Mouse (Mus musculus): ENCODE measurements around the gene Gm21970. TPM values are rescaled to one million over a fixed set of nuclear protein-coding genes. Genes with fewer than 3 reads are reported as not detected.

The Gm21970 gene
- polyA plus RNA-seq, 1 experiment from 2014 or later, result not detected

DNA sequence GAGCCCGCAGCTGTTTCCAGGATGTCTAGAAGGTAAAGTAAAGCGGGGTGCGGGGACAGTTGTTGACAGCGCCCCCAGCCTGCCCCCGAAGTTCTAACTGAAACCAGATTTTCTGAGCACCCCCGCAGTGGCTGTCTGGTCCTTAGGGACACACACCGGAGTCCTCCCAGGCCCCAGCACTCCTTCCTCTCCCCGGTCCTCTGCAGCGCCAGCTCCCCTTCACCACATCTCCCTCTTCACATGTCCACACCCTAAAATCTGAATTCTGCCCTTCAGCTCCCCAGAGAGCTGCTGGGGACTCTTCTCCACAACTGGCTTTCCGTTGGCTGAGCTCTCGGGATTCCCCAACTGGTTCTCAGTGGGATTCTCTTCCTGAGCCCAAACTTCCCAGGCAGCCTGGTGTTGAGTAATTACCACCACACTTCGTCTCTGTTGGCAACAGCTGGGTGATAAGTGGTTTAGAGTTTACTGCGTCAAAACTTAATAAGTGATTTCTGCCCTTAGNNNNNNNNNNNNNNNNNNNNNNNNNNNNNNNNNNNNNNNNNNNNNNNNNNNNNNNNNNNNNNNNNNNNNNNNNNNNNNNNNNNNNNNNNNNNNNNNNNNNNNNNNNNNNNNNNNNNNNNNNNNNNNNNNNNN, 15.2 kb downstream of the Gm21970 start:
- Histone ChIP-seq H3K27me3 (replicated peaks) (no peaks in the 10 kb centered on the region), H3K4me3 (peak overlapping the region; percentile 49), H3K27ac (peak overlapping the region; percentile 39; the same call in 1 of the 2 replicates), H3K9ac (peak overlapping the region; percentile 62), H3K4me1 (peaks cover 13% of the 10 kb centered on the region), H3K4me2 (peak overlapping the region; percentile 93), H3K9me3 (no peaks in the 10 kb centered on the region), H3K36me3 (replicated peaks) (peaks cover 5% of the 10 kb centered on the region; the same call in 1 of the 2 replicates)
- no peak; the same call in 1 of the 2 replicates for ATAC-seq (replicated peaks)
- 2% methylated on average over 13 of the region's 13 CpGs for WGBS

DNA sequence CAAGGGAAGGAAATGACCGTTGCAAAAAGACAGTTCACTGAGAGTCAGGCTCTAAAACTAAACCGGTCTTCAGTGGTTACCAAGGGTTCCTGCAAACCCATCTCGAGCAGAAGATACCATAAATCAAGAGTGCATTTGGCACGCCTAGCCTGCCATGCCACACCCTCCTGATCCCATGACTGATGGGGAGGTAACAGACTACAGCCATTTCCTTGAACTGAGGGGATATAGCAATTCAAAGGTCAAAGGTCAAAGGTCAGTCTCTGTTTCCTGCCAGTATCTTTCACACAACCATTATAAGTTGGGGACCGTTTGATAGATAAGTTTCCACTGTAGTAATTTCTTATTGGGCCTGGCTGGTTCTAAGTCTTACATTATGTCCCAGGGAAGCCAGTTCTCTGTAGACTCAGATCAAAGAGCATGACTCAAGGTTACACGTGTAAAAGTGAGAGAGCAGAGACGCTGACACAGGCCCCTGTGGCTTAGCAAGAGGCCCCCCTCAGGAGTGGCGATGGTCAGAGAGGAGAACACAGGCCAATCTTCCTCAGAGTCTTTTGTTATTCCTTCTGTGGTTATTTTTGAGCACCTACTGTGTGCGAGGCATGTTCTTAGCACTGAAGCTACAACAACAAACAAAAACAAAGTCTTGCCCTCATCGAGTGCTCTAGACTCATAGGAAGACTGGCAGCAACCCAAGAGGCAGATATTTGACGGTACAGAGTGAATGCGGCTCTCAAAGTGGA, 21.8 kb downstream of the Gm21970 start:
- no peak overlapping the region for H3K4me3 ChIP-seq
- H3K36me3 ChIP-seq (replicated peaks), result no peaks in the 10 kb centered on the region
- H3K27me3 ChIP-seq (replicated peaks), result no peaks in the 10 kb centered on the region
- WGBS, result 78% methylated on average over 12 of the region's 12 CpGs
- no peak overlapping the region for H3K4me2 ChIP-seq
- H3K27ac ChIP-seq, result no peak overlapping the region
- no peaks in the 10 kb centered on the region for H3K4me1 ChIP-seq
- no peak overlapping the region for H3K9ac ChIP-seq
- no peak for ATAC-seq (replicated peaks)
- no peaks in the 10 kb centered on the region for H3K9me3 ChIP-seq

DNA sequence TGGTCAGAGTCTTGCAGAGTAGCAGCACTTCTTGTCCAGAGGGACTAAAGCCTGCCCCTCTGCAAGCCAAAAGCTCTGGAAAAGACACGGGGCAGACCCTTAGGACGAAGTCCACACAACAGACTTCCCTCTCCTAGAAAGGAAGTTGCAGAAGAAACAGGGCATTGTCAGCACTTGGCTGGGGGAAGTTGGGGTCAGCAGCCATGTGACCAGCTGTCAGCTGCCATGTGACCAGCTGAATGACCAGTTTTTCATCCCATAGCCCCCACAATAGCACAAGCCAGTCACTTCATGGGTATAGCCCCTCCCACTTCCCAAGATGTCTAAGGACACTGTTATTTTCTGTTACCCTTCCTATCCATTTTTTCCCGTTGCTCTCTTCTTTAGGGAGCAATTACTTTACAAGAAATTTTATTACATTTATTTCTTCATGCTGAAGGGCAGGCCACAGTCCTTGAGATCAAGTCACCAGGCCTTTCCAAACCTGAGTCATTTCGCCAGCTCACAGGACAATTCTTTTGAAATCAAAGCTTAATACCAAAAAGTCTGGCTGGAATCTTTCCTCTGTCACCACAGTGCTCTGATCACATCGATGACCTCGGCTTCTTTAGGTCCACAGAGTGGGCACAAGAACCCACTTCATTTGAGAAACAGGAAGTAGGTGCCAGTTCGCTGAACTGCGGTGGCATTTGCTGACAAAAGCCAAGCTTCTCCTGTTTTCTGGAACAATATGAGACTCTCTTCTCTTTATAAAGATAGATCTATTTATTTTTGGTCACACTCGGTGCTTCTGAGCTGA, 24.1 kb downstream of the Gm21970 start:
- no peak overlapping the region for H3K4me3 ChIP-seq
- no peaks in the 10 kb centered on the region for H3K36me3 ChIP-seq (replicated peaks)
- H3K4me2 ChIP-seq, result no peak overlapping the region
- H3K9me3 ChIP-seq, result no peaks in the 10 kb centered on the region
- H3K9ac ChIP-seq, result no peak overlapping the region
- 87% methylated on average over 9 of the region's 9 CpGs for WGBS
- H3K27me3 ChIP-seq (replicated peaks), result no peaks in the 10 kb centered on the region
- ATAC-seq (replicated peaks), result no peak
- no peak overlapping the region for H3K27ac ChIP-seq
- H3K4me1 ChIP-seq, result no peaks in the 10 kb centered on the region

- no peak overlapping the region for H3K4me2 ChIP-seq
- no peak overlapping the region for H3K9ac ChIP-seq
- 95% methylated on average over 6 of the region's 6 CpGs for WGBS
- no peaks in the 10 kb centered on the region for H3K4me1 ChIP-seq
- ATAC-seq (replicated peaks), result no peak
- H3K27me3 ChIP-seq (replicated peaks), result no peaks in the 10 kb centered on the region
- no peak overlapping the region for H3K27ac ChIP-seq
- H3K9me3 ChIP-seq, result no peaks in the 10 kb centered on the region
- no peaks in the 10 kb centered on the region for H3K36me3 ChIP-seq (replicated peaks)
- H3K4me3 ChIP-seq, result no peak overlapping the region
Observed at GRCm38 (mm10) chr16:91416357-91416756, 24.8 kb downstream of the Gm21970 start.

GRCm38 (mm10) chr16:91416938-91417337, 25.4 kb downstream of the Gm21970 start:
- Histone ChIP-seq H3K9ac (no peak overlapping the region), H3K4me2 (no peak overlapping the region), H3K27ac (no peak overlapping the region), H3K4me1 (no peaks in the 10 kb centered on the region), H3K4me3 (no peak overlapping the region), H3K27me3 (replicated peaks) (no peaks in the 10 kb centered on the region), H3K9me3 (no peaks in the 10 kb centered on the region), H3K36me3 (replicated peaks) (no peaks in the 10 kb centered on the region)
- no peak for ATAC-seq (replicated peaks)
- WGBS, result 85% methylated on average over 7 of the region's 7 CpGs

DNA sequence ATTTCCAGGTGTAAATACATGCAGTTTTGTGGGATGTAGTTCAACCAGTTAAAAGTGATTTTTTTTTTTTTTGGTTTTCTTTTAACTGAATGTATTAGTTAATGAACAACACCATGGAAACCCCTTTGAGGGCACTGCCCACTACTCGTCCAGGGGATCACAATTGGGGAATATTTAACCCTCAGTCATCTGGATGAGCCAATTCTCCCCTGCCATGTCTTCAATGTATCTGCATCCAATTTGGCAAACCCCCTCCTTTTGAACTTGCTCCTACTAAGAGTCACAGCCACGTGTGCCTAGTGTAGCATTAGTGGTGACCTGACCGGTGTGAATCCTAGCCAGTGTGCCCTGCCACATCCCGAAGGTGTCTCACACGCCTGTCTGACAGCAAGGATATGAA, 27.0 kb downstream of the Gm21970 start:
- WGBS, result 74% methylated on average over 5 of the region's 5 CpGs
- H3K36me3 ChIP-seq (replicated peaks), result no peaks in the 10 kb centered on the region
- no peak for ATAC-seq (replicated peaks)
- H3K4me3 ChIP-seq, result no peak overlapping the region
- H3K9me3 ChIP-seq, result no peaks in the 10 kb centered on the region
- no peaks in the 10 kb centered on the region for H3K4me1 ChIP-seq
- no peaks in the 10 kb centered on the region for H3K27me3 ChIP-seq (replicated peaks)
- H3K27ac ChIP-seq, result no peak overlapping the region
- no peak overlapping the region for H3K4me2 ChIP-seq
- no peak overlapping the region for H3K9ac ChIP-seq

GRCm38 (mm10) chr16:91425816-91426215, 34.3 kb downstream of the Gm21970 start:
- no peak overlapping the region for H3K4me3 ChIP-seq
- no peak overlapping the region for H3K9ac ChIP-seq
- no peak overlapping the region for H3K27ac ChIP-seq
- WGBS, result 87% methylated on average over 6 of the region's 6 CpGs
- no peaks in the 10 kb centered on the region for H3K9me3 ChIP-seq
- H3K4me1 ChIP-seq, result no peaks in the 10 kb centered on the region
- H3K4me2 ChIP-seq, result no peak overlapping the region
- H3K36me3 ChIP-seq (replicated peaks), result no peaks in the 10 kb centered on the region
- no peaks in the 10 kb centered on the region for H3K27me3 ChIP-seq (replicated peaks)
- ATAC-seq (replicated peaks), result no peak

- no peaks in the 10 kb centered on the region for H3K4me1 ChIP-seq
- WGBS, result 88% methylated on average over 4 of the region's 4 CpGs
- H3K27ac ChIP-seq, result no peak overlapping the region
- H3K27me3 ChIP-seq (replicated peaks), result no peaks in the 10 kb centered on the region
- no peak overlapping the region for H3K4me2 ChIP-seq
- no peaks in the 10 kb centered on the region for H3K36me3 ChIP-seq (replicated peaks)
- no peak overlapping the region for H3K9ac ChIP-seq
- H3K9me3 ChIP-seq, result no peaks in the 10 kb centered on the region
- H3K4me3 ChIP-seq, result no peak overlapping the region
- ATAC-seq (replicated peaks), result no peak
Observed at GRCm38 (mm10) chr16:91426586-91426985, 35.1 kb downstream of the Gm21970 start.

DNA sequence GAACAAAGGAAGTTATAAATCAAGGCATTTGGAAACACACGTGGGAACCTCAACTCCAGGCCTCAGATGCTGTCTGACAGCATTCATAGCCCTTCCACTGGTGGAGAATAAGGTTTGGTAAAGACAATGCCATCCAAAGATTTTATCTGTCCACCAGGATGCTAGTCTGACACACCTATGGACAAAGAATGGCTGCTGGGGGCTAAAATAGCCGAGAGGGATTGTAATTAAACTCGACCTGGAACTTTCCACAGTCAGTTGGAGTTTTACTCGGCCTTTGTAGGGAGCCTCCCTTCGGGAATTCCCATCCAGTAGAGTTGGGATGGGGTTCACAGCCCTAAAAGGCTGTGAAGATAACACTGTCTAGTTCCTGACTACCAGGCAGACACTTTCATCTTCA, 35.9 kb downstream of the Gm21970 start:
- H3K9me3 ChIP-seq, result no peaks in the 10 kb centered on the region
- 74% methylated on average over 5 of the region's 5 CpGs for WGBS
- no peaks in the 10 kb centered on the region for H3K4me1 ChIP-seq

GRCm38 (mm10) chr16:91428259-91428865, 36.8 kb downstream of the Gm21970 start:
- Histone ChIP-seq H3K9ac (no peak overlapping the region), H3K27me3 (replicated peaks) (no peaks in the 10 kb centered on the region), H3K27ac (no peak overlapping the region), H3K4me2 (no peak overlapping the region), H3K36me3 (replicated peaks) (no peaks in the 10 kb centered on the region), H3K9me3 (no peaks in the 10 kb centered on the region), H3K4me3 (no peak overlapping the region), H3K4me1 (no peaks in the 10 kb centered on the region)
- 82% methylated on average over 8 of the region's 8 CpGs for WGBS
- no peak for ATAC-seq (replicated peaks)

More for the DNA sequence above, 35.9 kb downstream of the Gm21970 start:
- Histone ChIP-seq H3K27ac (no peak overlapping the region), H3K27me3 (replicated peaks) (no peaks in the 10 kb centered on the region), H3K9ac (no peak overlapping the region), H3K36me3 (replicated peaks) (no peaks in the 10 kb centered on the region), H3K4me3 (no peak overlapping the region), H3K4me2 (no peak overlapping the region)
- ATAC-seq (replicated peaks), result no peak

DNA sequence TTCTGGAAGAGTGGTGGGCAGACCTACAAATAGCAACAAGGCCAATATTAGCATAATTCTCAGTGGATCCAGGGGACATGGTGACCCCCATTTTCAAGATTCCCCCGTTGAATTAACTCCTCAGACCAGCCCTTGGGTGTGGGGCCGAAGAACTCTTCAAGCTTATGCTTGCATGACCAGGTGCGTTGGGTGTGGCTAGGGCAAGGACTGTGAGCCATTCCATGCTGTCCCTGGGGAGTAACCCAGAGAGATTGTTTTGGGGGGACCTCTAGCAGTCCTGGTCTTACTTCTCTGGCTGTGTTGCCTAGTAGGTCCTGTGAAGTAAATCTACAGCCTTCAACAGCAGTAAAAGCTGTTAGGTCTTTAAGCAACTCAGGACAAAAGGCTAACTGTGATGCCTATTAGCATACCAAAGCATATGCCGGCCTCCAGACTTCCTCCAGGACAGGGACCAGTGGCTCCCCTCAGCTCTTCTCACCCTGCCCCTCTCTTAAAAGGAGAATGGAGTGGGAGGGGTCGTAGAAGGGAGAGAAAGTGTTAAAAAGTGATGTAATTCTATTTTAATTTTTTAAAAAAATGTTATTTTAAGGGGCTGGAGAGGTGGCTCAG, 41.3 kb downstream of the Gm21970 start:
- ATAC-seq (replicated peaks), result no peak
- 33% methylated on average over 5 of the region's 5 CpGs for WGBS
- no peaks in the 10 kb centered on the region for H3K27me3 ChIP-seq (replicated peaks)
- no peak overlapping the region for H3K27ac ChIP-seq
- no peaks in the 10 kb centered on the region for H3K9me3 ChIP-seq
- H3K4me3 ChIP-seq, result no peak overlapping the region
- H3K9ac ChIP-seq, result no peak overlapping the region
- H3K4me2 ChIP-seq, result no peak overlapping the region
- no peaks in the 10 kb centered on the region for H3K4me1 ChIP-seq
- no peaks in the 10 kb centered on the region for H3K36me3 ChIP-seq (replicated peaks)
